Mouse (Mus musculus): Measurements from ENCODE around the gene Sf3b4.

- TF ChIP-seq CHD2 (IDR thresholded peaks at IDR 0.05; ENCODE audit: low read depth, low read length), result no peak
- no peak for TF ChIP-seq ZNF384 (IDR thresholded peaks at IDR 0.05; ENCODE audit: low read depth, low read length)
- TF ChIP-seq HCFC1 (IDR thresholded peaks at IDR 0.05; ENCODE audit: borderline replicate concordance, insufficient read depth, low read length), result no peak
- TF ChIP-seq ZC3H11A (IDR thresholded peaks at IDR 0.05; ENCODE audit: borderline replicate concordance, low read depth, low read length), result no peak
Measured at GRCm38 (mm10) chr3:96132478-96132877, 39.7 kb upstream of the Sf3b4 start.
